Mouse (Mus musculus): ENCODE data around the gene Kcns1.

Gene Kcns1

DNA sequence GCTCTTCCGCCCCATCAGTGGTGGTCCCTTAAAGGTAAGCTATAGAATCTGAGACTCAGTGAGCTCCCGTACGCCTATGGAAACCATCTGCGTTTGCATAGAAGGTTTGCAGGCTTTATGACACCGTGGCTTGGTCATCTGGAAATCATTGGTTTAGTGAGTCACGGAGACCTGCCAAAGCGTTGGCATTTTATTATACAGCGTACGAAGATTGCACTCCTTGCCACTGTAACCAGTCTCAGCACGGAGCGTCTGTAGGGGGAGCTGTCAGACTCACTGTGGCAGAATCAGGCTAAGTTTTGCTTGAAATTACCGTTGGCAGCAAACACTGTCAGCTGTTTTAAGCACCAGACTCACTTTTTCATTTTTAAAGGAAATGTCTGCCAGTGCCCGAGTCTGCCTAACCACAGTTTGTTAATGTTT, 44.4 kb downstream of the Kcns1 start:
- DNase-seq (ENCODE audit: low read depth) = peak; percentile 99

GRCm38 (mm10) chr2:164123169-164123766, 47.6 kb downstream of the Kcns1 start:
- no peak for DNase-seq (ENCODE audit: low read depth)

GRCm38 (mm10) chr2:164119503-164119902, 51.4 kb downstream of the Kcns1 start:
- no peak for DNase-seq (ENCODE audit: low read depth)

DNA sequence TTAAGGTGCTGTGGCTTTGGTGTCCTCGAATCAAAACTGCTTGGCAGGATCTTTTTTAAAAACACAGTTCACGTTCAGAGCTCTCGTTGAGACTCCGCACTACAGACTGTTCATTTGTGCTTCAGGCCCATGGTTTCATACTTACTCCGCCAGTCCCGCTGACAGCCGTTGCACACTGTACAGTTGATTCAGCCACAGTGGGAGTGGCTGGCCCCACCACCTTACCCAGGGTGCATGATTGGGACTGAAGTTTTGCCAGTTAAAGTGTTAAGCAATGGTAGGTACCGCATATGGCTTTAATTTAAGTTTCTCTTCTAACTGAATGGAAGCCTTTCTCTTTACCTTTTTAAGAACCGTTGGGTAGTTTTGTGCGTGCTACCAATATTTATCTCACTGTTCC, 55.4 kb downstream of the Kcns1 start:
- DNase-seq (ENCODE audit: low read depth) = peak; percentile 82

DNA sequence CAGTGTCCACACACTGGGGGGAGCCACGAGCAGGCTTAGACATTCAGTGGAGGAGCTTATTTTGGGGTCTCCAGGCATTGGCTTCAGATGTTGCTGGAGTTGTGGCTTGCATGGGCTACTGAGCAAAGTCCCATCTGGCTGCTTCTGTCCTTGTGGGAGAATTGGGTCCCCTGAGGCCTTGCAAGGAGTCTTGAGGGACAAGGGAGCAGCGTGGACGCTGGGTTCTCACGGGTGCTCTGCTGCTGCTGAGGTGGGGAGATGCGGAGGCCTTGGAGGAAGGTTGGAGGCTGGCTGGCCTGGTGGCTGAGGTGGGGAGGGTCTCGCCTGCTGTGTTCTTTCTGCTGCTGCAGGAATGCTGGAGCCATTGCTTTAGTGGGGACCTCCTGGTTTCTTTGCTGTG, 56.9 kb downstream of the Kcns1 start:
- DNase-seq (ENCODE audit: low read depth) = no peak
